Mouse (Mus musculus): ENCODE measurements around the gene Rbm4b.

Gene Rbm4b

GRCm38 (mm10) chr19:4756193-4756911, at the start of gene Rbm4b:
Rbm4b (plus strand) TSS chr19:4756497.
- peak; percentile 98 to 99 for DNase-seq

- DNase-seq, result no peak
Observed at GRCm38 (mm10) chr19:4708765-4709164, 47.5 kb upstream of the Rbm4b start.

- peak; percentile 75 to 78 for DNase-seq
Observed at GRCm38 (mm10) chr19:4711098-4711600, 45.1 kb upstream of the Rbm4b start, which contains the start of gene Sptbn2. Sptbn2 (plus strand) TSS chr19:4711167.

- DNase-seq, result peak; percentile 83
Observed at GRCm38 (mm10) chr19:4711601-4712155, 44.6 kb upstream of the Rbm4b start.

- DNase-seq, result peak; percentile 67 to 68
Observed at GRCm38 (mm10) chr19:4712156-4712780, 44.0 kb upstream of the Rbm4b start.

- DNase-seq, result peak; percentile 36 to 46
Observed at GRCm38 (mm10) chr19:4712781-4713526, 43.3 kb upstream of the Rbm4b start.

- DNase-seq, result no peak
Observed at GRCm38 (mm10) chr19:4713886-4714285, 42.4 kb upstream of the Rbm4b start.

GRCm38 (mm10) chr19:4716756-4717155, 39.5 kb upstream of the Rbm4b start:
- no peak for DNase-seq

- DNase-seq, result no peak
Observed at GRCm38 (mm10) chr19:4717281-4717680, 39.0 kb upstream of the Rbm4b start.

- DNase-seq, result no peak
Observed at GRCm38 (mm10) chr19:4718716-4719115, 37.6 kb upstream of the Rbm4b start.

GRCm38 (mm10) chr19:4719351-4719764, 36.9 kb upstream of the Rbm4b start:
- no peak for DNase-seq

GRCm38 (mm10) chr19:4720112-4720511, 36.2 kb upstream of the Rbm4b start:
- DNase-seq, result no peak

- DNase-seq, result peak; percentile 38 to 61
Observed at GRCm38 (mm10) chr19:4720671-4721244, 35.5 kb upstream of the Rbm4b start.

GRCm38 (mm10) chr19:4729186-4729585, 27.1 kb upstream of the Rbm4b start:
- no peak for DNase-seq

- DNase-seq, result no peak
Observed at GRCm38 (mm10) chr19:4733052-4733451, 23.2 kb upstream of the Rbm4b start.

- no peak for DNase-seq
Observed at GRCm38 (mm10) chr19:4737866-4738265, 18.4 kb upstream of the Rbm4b start.

GRCm38 (mm10) chr19:4739053-4739452, 17.2 kb upstream of the Rbm4b start:
- no peak for DNase-seq

GRCm38 (mm10) chr19:4739762-4740161, 16.5 kb upstream of the Rbm4b start:
- DNase-seq, result no peak

- DNase-seq, result peak in 1 of 2 experiments; percentile 6
Observed at GRCm38 (mm10) chr19:4741482-4741881, 14.8 kb upstream of the Rbm4b start.

- DNase-seq, result peak in 1 of 2 experiments; percentile 4
Observed at GRCm38 (mm10) chr19:4742229-4742628, 14.1 kb upstream of the Rbm4b start.

- peak; percentile 63 to 76 for DNase-seq
Observed at GRCm38 (mm10) chr19:4743524-4743923, 12.8 kb upstream of the Rbm4b start.

GRCm38 (mm10) chr19:4744026-4744425, 12.3 kb upstream of the Rbm4b start:
- no peak for DNase-seq

- DNase-seq, result peak; percentile 63 to 70
Observed at GRCm38 (mm10) chr19:4745057-4745456, 11.2 kb upstream of the Rbm4b start.
